Mouse (Mus musculus): ENCODE results near the gene Fam92b. TPM values are rescaled to one million over a fixed set of nuclear protein-coding genes. Genes with fewer than 3 reads are reported as not detected.

Gene Fam92b
- total and polyA plus RNA-seq, 3 experiments, result not detected

DNA sequence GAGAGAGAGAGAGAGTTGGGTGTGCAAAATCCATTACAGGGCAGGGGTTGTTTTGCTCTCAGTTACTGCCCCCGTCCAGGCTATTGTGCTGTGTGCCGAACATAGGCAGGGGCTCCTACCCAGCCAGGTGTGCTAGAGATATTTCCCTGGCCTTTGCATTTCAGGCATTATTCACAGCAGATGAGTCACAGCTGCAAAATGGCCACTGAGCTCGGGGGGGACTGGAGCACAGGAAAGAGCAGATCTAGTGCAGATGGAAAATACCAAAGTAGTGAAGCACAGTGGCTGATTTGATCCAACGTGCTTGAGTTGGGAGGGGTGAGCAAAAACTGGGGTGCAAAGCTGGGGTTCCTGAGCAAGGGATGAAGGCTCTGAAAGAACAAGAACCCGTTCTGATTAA is 56.3 kb downstream of the Fam92b start:
- no peaks in the 10 kb centered on the region for H3K4me1 ChIP-seq (ENCODE audit: control insufficient read depth in 1 of 2, insufficient read depth in 2 of 2, low read length in 2 of 2)
- no peak for DNase-seq (ENCODE audit: low read depth, low spot score)

GRCm38 (mm10) chr8:120119931-120120330 is 57.3 kb downstream of the Fam92b start:
- TF ChIP-seq HCFC1 (IDR thresholded peaks at IDR 0.05; ENCODE audit: low read depth, low read length) (no peak), NELFE (IDR thresholded peaks at IDR 0.05; ENCODE audit: low read depth, low read length) (no peak), KAT2A (conservative IDR thresholded peaks at IDR 0.05; ENCODE audit: low read depth, low read length) (no peak), CTCF (IDR thresholded peaks at IDR 0.05 in 2 of 3, conservative IDR thresholded peaks at IDR 0.05 in 1 of 3; ENCODE audit: control insufficient read depth in 1 of 3, insufficient read depth in 1 of 3, low read depth in 2 of 3, low read length in 3 of 3, poor library complexity in 1 of 3, severe bottlenecking in 1 of 3) (no peak), POLR2A (IDR thresholded peaks at IDR 0.05; ENCODE audit: control insufficient read depth in 1 of 2, insufficient read depth in 1 of 2, low read depth in 1 of 2, low read length in 2 of 2, poor library complexity in 1 of 2) (no peak), SIN3A (IDR thresholded peaks at IDR 0.05; ENCODE audit: low read length) (no peak), USF2 (IDR thresholded peaks at IDR 0.05; ENCODE audit: borderline replicate concordance in 1 of 2, insufficient read depth in 1 of 2, low read depth in 1 of 2, low read length in 2 of 2) (no peak), CHD2 (IDR thresholded peaks at IDR 0.05; ENCODE audit: low read length) (no peak), EP300 (IDR thresholded peaks at IDR 0.05; ENCODE audit: low read depth in 1 of 2, low read length in 2 of 2) (no peak), MXI1 (IDR thresholded peaks at IDR 0.05; ENCODE audit: low read depth, low read length) (no peak), USF1 (IDR thresholded peaks at IDR 0.05; ENCODE audit: low read depth, low read length) (no peak), JUND (IDR thresholded peaks at IDR 0.05; ENCODE audit: low read depth, low read length) (no peak), CHD1 (IDR thresholded peaks at IDR 0.05; ENCODE audit: low read depth, low read length) (no peak)
- H3K9ac ChIP-seq (ENCODE audit: control insufficient read depth, low read depth, low read length, poor library complexity, severe bottlenecking), result no peak overlapping the region
- H3K4me1 ChIP-seq (ENCODE audit: control insufficient read depth in 1 of 2, insufficient read depth in 2 of 2, low read length in 2 of 2), result no peaks in the 10 kb centered on the region
- H3K9me3 ChIP-seq (replicated peaks; ENCODE audit: insufficient read depth, low read length), result no peaks in the 10 kb centered on the region
- no peak for DNase-seq (ENCODE audit: low read depth, low spot score)
- no peaks in the 10 kb centered on the region for H3K79me2 ChIP-seq (ENCODE audit: control insufficient read depth, insufficient read depth, low read length, poor library complexity)
- H3K4me3 ChIP-seq (ENCODE audit: control insufficient read depth in 1 of 2, insufficient read depth in 1 of 2, low read depth in 2 of 2, low read length in 2 of 2), result no peak overlapping the region
- no peak overlapping the region for H3K27ac ChIP-seq (ENCODE audit: control insufficient read depth, low read depth, low read length)
- 0 out of 4 replicates have a peak, but pooled peaks cover 0 to 2% of the 10 kb centered on the region in 2 experiments for H3K27me3 ChIP-seq (ENCODE audit: control insufficient read depth in 1 of 2, insufficient read depth in 2 of 2, low read length in 2 of 2)
- no peaks in the 10 kb centered on the region for H3K36me3 ChIP-seq (ENCODE audit: control insufficient read depth in 1 of 2, insufficient read depth in 2 of 2, low read length in 2 of 2)

More for the DNA sequence above, 56.3 kb downstream of the Fam92b start:
- TF ChIP-seq SIN3A (IDR thresholded peaks at IDR 0.05; ENCODE audit: low read length) (no peak), JUND (IDR thresholded peaks at IDR 0.05; ENCODE audit: low read depth, low read length) (no peak), POLR2AphosphoS2 (IDR thresholded peaks at IDR 0.05; ENCODE audit: low read length) (no peak), MAZ (IDR thresholded peaks at IDR 0.05; ENCODE audit: low read depth, low read length) (no peak)
- Histone ChIP-seq H3K9ac (ENCODE audit: control insufficient read depth, low read depth, low read length, poor library complexity, severe bottlenecking) (no peak overlapping the region), H3K4me3 (ENCODE audit: control insufficient read depth in 1 of 2, insufficient read depth in 1 of 2, low read depth in 2 of 2, low read length in 2 of 2) (no peak overlapping the region), H3K79me2 (ENCODE audit: control insufficient read depth, insufficient read depth, low read length, poor library complexity) (no peaks in the 10 kb centered on the region), H3K27ac (ENCODE audit: control insufficient read depth, low read depth, low read length) (no peak overlapping the region), H3K27me3 (ENCODE audit: control insufficient read depth in 1 of 2, insufficient read depth in 2 of 2, low read length in 2 of 2) (0 out of 4 replicates have a peak, but pooled peaks cover 0 to 2% of the 10 kb centered on the region in 2 experiments), H3K9me3 (replicated peaks; ENCODE audit: insufficient read depth, low read length) (no peaks in the 10 kb centered on the region), H3K36me3 (ENCODE audit: control insufficient read depth in 1 of 2, insufficient read depth in 2 of 2, low read length in 2 of 2) (no peaks in the 10 kb centered on the region)

DNA sequence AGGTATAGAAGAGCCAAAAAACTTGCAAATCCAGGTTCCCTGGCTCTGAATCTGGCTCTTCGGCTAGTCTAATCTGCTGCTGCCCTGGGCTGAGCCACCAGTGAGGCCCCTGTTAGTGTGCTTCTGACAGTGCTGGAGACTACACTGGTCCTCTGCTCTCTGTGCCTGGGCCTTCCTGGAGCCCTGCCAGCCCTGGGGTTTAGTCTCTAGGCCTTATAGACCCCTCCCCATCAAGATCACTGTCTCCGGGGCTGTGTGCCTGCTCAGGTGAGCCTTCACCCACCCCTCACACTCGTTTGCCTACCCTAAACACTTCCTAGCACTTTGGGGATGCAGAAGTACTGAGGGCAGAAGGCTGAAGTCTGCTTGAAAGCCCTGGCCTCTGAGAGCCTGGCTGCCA is 57.8 kb downstream of the Fam92b start:
- peaks cover 0 to 5% of the 10 kb centered on the region in 2 experiments; a peak in 2 of 4 replicates for H3K4me1 ChIP-seq (ENCODE audit: control insufficient read depth in 1 of 2, insufficient read depth in 2 of 2, low read length in 2 of 2)
- TF ChIP-seq CHD2 (IDR thresholded peaks at IDR 0.05; ENCODE audit: low read length) (no peak), MAFK (IDR thresholded peaks at IDR 0.05; ENCODE audit: borderline replicate concordance, low read depth, low read length) (no peak), POLR2AphosphoS2 (IDR thresholded peaks at IDR 0.05; ENCODE audit: low read length) (no peak), POLR2A (IDR thresholded peaks at IDR 0.05; ENCODE audit: control insufficient read depth in 1 of 2, insufficient read depth in 1 of 2, low read depth in 1 of 2, low read length in 2 of 2, poor library complexity in 1 of 2) (no peak), MYC (IDR thresholded peaks at IDR 0.05; ENCODE audit: low read depth, low read length) (no peak), USF2 (IDR thresholded peaks at IDR 0.05; ENCODE audit: borderline replicate concordance in 1 of 2, insufficient read depth in 1 of 2, low read depth in 1 of 2, low read length in 2 of 2) (no peak), EP300 (IDR thresholded peaks at IDR 0.05; ENCODE audit: low read depth in 1 of 2, low read length in 2 of 2) (no peak), USF1 (IDR thresholded peaks at IDR 0.05; ENCODE audit: low read depth, low read length) (no peak), KAT2A (conservative IDR thresholded peaks at IDR 0.05; ENCODE audit: low read depth, low read length) (no peak), MXI1 (IDR thresholded peaks at IDR 0.05; ENCODE audit: low read depth, low read length) (no peak), ZKSCAN1 (IDR thresholded peaks at IDR 0.05; ENCODE audit: low read depth, low read length) (no peak), RAD21 (IDR thresholded peaks at IDR 0.05; ENCODE audit: low read depth, low read length) (no peak), GATA1 (IDR thresholded peaks at IDR 0.05; ENCODE audit: low read depth, low read length) (no peak), CHD1 (IDR thresholded peaks at IDR 0.05; ENCODE audit: low read depth, low read length) (no peak), SIN3A (IDR thresholded peaks at IDR 0.05; ENCODE audit: low read length) (no peak), ZNF384 (IDR thresholded peaks at IDR 0.05; ENCODE audit: low read depth, low read length) (no peak)
- 0 out of 4 replicates have a peak, but pooled peaks cover 0 to 2% of the 10 kb centered on the region in 2 experiments for H3K27me3 ChIP-seq (ENCODE audit: control insufficient read depth in 1 of 2, insufficient read depth in 2 of 2, low read length in 2 of 2)

More for the DNA sequence above, 57.8 kb downstream of the Fam92b start:
- DNase-seq (ENCODE audit: low read depth, low spot score), result no peak
- Histone ChIP-seq H3K27ac (ENCODE audit: control insufficient read depth, low read depth, low read length) (no peak overlapping the region), H3K9ac (ENCODE audit: control insufficient read depth, low read depth, low read length, poor library complexity, severe bottlenecking) (no peak overlapping the region), H3K79me2 (ENCODE audit: control insufficient read depth, insufficient read depth, low read length, poor library complexity) (no peaks in the 10 kb centered on the region), H3K4me3 (ENCODE audit: control insufficient read depth in 1 of 2, insufficient read depth in 1 of 2, low read depth in 2 of 2, low read length in 2 of 2) (no peak overlapping the region), H3K36me3 (ENCODE audit: control insufficient read depth in 1 of 2, insufficient read depth in 2 of 2, low read length in 2 of 2) (no peaks in the 10 kb centered on the region), H3K9me3 (replicated peaks; ENCODE audit: insufficient read depth, low read length) (no peaks in the 10 kb centered on the region)

Data from MEL (cell line).